Comparison of ENCODE assay signal across 1 mouse cellular context in genomic region chr3:135307411-135308259, GRCm38 (mm10).
TF ChIP-seq lines count a peak whose summit lies in the region.

Gene Slc9b2 (plus strand): TSS chr3:135307700.

TF ChIP-seq in CH12.LX, 34 proteins besides CTCF, POLR2A, EP300 and RAD21 (continued from another document):
- TF ChIP-seq GABPA (IDR thresholded peaks at IDR 0.05; ENCODE audit: insufficient replicate concordance, low read depth, low read length) (no peak), E2F4 (IDR thresholded peaks at IDR 0.05; ENCODE audit: insufficient replicate concordance, low read depth, low read length) (no peak)
